Mouse (Mus musculus): Measurements from ENCODE around the gene Aass.
"Not testable (repeated sequence)": the region's sequence is repeated elsewhere in the genome, so short reads cannot be mapped to it uniquely, and the experiment has no call there.

DNA sequence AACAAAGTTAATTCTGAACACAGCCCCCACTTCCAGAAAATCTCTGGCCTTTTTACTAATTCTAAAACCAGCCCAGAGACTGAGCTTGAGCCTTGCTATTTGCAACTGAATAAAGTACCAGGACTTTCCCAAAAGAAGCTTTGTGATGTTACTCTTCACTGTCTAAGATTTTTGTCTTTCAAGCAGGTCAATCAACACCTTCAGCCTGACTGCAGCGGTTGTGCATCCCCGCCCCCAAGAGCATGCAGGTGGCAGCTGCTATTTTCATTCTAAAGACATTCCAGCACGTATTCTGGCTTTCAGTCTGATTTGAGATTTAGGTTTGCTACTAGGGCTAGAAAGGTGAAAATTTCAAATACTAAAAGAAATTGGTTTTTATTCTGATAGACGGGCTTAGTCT is 43.5 kb downstream of the Aass start:
- not testable (repeated sequence) for TF ChIP-seq POLR2A (IDR thresholded peaks at IDR 0.05; ENCODE audit: borderline replicate concordance, control insufficient read depth, low read depth, low read length); CTCF (IDR thresholded peaks at IDR 0.05; ENCODE audit: control insufficient read depth, insufficient read depth, low read length)

All from bone marrow, adult 2 months (tissue).